Mouse (Mus musculus): ENCODE measurements around the gene Gal3st1.
"Not testable (repeated sequence)": the region's sequence is repeated elsewhere in the genome, so short reads cannot be mapped to it uniquely, and the experiment has no call there.

The Gal3st1 gene

DNA sequence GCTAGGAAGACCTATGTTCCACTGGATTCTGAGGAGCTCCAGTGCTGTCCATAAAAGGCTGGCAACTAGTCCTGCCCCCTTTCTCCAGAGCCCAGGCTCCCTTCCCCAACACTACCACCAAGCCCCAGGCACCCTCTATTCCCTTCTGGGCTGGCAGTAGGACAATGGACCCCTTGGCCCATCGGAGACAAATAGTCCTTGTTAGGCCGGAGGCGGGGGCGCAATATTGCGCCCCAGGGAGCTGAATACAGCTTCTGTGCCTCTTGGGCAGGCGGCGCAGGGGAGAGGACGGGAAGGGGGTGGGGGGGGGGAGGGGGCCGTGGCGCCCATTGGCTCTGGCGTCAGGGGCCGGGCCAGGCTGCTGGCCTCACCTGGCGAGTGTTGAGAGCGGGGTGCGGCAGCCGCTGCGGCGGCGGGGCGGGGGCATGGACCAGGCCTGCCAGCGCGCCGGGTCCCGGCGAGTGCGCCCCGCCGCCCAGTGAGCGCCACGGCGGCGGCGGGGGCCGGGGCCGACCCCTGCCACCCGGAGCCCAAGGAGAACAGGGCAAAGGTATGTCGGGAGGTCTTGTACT lies at the start of gene Gal3st1:
Gal3st1 (plus strand) TSS at position 346 of the 572 bp plus-strand sequence.
- DNase-seq (ENCODE audit: extremely low spot score, low read depth, low spot score): no peak

DNA sequence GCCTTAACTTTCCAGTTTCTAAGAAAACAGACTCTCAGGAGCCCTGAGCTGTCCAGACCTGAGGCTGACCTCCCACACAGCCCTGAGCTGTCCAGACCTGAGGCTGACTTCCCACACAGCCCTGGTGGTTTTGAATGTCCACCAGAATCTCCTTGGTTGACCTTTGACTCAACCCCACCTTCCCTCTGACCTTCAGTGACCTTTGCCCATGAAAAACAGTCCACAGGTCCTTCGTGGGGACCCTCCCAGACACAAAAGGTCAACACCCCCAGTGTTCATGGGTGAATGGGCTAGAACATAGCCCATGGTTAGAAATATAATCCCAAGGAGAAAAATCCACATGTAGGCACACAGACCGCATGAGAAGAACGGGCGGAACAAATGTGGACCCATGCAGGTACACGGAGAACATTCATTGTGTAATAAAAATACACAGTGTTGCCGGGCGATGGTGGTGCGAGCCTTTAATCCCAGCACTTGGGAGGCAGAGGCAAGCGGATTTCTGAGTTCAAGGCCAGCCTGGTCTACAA lies 49.6 kb upstream of the Gal3st1 start:
- no peak for DNase-seq (ENCODE audit: extremely low spot score, low read depth, low spot score)

DNA sequence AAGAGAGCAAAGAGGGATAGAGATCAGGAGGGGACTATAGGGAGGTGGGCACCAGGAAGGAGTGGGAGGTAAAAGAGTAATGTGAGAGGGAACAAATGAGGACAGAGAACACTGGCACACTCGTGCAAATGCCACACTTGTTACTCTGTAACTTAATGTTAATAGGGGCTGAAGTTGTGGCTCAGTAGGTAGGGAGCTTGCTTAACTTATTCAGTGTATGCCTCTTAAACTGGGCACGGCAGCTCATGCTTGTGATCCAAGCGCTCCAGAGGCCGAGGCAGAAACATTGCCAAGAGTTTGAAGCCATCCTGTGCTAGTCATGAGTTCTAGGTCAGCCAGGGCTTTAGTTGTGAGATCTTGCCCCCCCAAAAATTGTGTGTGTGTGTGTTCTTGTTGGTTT lies 48.3 kb upstream of the Gal3st1 start:
- DNase-seq (ENCODE audit: extremely low spot score, low read depth, low spot score): no peak

DNA sequence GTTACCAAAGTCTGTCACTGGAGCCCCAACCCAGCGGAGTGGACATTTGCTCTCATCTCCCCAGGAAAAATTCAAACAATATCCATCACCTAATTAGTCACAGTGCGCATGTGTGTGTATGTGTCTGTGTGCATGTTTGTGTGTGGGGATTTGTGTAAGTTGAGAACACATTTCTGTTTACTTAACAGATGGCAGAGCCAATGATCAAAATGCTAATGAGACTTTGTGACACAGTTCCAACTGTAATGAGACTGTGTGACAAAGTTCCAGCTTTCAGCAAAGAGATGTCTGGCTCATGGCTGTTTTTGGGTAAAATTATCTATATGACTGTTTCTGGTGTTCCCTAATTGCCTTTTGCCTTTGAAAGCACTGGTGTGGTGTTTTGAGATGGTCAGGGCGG lies 47.1 kb upstream of the Gal3st1 start:
- DNase-seq (ENCODE audit: extremely low spot score, low read depth, low spot score): no peak

DNA sequence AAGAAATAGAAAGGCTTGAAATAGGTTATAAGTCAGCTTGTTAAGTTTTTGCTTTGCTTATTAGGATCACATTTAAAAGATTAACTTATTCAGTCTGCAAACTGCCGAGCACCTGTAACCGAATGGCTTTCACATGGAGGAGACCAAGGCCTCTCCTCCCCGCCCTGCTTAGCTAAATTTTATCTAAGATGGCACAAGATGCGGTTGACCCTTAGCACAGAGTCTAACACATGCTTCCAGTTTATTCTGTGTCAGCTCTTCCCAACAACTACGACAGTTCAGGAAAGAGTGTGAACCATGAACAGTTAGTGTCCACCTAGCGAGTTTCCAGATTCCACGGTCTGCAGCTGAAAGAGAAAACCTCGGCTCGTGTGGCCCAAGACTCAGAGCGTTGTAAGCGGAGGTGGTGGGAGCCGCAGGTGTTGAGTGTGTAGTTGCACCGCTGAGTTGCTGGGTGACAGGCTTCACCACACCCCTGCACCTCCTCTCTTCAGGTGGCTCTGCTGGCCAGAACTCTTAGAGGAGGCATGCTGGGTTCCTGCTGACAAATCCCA lies 46.0 kb upstream of the Gal3st1 start:
- DNase-seq (ENCODE audit: extremely low spot score, low read depth, low spot score): no peak

DNA sequence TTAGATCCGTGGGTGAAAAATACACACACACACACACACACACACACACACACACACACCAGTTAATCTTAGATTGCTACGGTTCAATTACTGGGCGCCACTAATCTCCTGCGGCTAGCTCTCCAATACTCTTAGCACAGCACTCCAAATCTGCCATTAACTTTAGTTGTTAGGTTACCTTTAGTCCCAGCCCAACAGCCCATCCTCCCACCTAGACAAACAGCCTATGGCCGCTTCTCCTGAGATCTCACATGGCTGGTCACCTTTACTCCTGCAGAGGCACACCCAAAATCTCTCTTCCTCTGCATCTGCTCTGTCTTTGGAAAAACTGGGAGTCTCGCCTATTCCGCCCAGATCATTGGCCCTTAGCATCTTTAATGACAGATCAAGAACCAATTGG lies 42.1 kb upstream of the Gal3st1 start:
- no peak for DNase-seq (ENCODE audit: extremely low spot score, low read depth, low spot score)

DNA sequence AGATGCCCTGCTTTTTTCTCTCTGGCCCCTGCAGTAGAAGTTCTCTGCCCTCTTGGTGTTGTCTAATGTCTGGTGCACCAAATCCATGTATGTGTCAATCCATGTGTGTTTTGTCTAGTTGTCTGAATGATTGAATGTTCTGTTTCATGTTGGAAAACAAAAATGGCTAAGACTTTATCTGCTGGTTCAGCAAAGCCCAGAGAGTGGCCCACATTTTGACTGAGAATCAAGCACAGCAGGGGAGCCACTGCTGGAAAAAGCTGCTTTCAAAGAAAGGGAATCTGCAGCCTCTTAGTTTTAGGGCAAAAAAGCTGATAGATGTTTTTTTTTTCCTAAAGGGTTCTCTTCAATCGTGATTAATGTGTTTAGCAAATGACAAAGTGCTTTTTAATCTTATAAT lies 37.0 kb upstream of the Gal3st1 start:
- DNase-seq (ENCODE audit: extremely low spot score, low read depth, low spot score): no peak

DNA sequence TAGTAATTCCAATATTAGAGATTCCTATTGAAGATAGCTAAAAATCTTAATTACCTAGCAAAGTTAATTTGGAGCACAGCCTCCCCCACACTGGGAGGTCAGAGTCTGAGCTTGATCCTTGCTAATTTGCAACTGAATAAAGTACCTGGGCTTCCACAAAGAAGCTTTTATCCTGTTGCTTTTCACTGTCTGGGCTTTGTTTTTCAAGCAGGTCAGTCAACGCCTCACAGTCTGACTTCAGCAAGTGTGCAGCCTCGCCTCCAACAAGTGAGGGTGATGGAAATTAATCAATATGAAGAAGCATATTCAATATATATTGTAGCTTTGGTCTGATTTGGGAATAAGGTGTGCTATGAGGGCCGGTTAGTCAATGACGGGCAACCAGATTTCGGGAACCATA lies 28.6 kb upstream of the Gal3st1 start:
- not testable (repeated sequence) for DNase-seq (ENCODE audit: extremely low spot score, low read depth, low spot score)

DNA sequence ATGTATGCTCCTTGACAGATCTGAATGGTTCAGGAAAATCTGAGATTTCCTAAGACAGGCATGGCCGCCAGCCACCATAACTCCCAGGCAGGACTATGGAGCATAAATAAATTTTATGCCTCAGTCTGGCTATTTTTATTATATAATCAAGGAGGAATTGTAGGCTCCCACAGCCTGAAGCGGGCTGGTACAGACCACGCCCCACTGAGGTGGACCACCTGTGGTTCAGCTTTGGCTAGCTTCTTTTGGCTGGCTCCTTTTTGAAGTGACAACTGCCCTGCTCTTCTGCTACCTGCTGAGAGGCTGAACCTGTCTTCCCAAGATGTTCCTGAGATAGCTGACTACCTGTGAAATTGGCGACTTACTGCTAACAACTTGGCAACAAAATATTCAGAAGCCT lies 28.1 kb upstream of the Gal3st1 start:
- DNase-seq (ENCODE audit: extremely low spot score, low read depth, low spot score): not testable (repeated sequence)

DNA sequence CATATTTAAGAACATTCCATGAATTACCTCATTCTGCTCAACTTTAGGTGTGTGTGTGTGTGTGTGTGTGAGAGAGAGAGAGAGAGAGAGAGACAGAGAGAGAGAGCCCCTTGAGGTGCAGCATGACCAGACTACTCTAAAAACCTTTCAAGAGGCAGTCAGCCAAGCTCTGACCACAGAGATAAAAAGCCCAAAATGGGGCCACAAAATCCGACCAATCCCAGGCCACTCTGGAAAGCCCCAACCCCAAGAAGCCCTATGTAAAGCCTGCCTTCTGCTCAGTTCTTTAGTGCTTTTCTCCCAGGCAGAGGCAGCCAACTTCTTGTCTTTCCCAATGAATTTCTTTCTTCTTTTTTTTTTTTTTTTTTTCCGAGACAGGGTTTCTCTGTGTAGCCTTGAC lies 22.5 kb upstream of the Gal3st1 start:
- DNase-seq (ENCODE audit: extremely low spot score, low read depth, low spot score): no peak

DNA sequence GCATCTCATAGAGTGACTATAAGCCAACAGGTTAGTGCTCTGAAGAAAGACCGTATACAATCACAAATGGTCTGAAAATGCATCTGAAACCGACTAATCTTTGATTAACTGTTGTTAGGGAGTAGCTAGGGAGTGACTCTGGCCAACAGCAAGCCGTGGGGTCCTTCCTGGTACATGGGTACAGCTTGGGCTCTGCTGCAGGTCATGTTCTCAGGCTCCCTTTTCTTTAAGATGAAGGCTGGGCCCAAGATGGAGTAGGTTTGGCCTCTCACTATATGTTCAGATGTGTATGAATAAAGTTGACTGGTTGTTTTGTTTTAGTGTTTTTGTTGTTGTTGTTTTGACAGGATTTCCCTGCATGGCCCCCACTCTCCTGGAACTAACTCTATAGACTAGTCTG lies 21.7 kb upstream of the Gal3st1 start:
- no peak for DNase-seq (ENCODE audit: extremely low spot score, low read depth, low spot score)

DNA sequence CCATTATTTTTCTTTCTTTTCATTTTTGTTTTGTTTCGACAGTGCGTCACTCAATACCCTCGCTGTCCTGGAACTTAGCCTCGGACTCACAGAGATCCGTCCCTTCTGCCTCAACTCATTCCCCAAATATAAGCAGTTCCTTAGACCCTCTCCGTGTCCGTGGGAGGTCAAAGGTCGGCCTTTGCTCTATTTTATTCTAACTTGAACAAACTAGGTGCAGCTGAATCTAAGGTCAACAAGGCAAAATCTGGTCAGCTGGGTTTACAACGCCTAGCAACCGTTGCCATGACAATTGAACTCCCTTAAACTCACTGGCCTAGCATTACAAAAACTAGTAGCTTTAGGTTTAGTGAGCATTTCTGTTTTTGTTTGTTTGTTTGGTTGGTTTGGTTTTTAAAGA lies 20.3 kb upstream of the Gal3st1 start:
- DNase-seq (ENCODE audit: extremely low spot score, low read depth, low spot score): no peak

DNA sequence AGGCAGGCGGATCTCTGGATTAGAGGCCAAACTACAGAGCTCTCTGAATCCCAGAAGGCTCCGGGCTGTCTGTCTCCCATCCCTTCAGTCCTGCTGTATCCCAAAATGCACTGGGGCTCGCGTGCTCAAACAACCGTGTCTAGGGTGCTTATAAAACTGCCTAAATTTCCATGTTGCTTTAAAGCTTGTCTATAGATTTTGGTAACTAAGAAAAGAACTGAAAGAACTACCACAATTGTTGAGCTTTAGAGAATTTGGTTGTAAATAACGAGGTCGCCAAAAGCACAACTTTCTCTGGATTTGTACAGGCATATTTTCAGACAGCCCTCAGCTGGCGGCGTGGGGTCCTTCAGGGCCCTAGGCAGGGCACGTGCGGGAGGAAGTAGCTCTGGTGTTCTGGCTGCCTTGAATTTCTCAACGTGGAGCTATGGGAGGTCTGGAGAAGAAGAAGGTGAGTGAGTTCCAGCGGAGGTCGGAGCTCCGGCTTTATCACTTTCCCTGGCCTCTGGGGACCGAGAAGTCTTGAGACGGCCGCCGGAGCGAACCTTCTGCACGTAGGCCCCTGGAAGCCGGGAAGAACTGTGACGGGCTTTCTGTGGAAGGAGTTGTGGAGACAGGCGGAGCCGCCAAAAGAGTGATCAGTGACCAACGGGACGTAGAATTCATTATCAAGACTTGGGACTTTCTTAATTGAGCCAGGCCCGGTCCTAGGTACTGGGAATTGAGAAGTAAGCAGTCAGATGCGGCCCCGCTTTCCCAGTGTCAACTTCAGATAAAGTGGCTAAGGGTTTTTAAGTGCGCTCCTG lies 19.6 kb upstream of the Gal3st1 start, which contains the start of gene Pes1:
Pes1 (plus strand) TSS at position 366 of the 806 bp plus-strand sequence.
- peak; percentile 97 for DNase-seq (ENCODE audit: extremely low spot score, low read depth, low spot score)

DNA sequence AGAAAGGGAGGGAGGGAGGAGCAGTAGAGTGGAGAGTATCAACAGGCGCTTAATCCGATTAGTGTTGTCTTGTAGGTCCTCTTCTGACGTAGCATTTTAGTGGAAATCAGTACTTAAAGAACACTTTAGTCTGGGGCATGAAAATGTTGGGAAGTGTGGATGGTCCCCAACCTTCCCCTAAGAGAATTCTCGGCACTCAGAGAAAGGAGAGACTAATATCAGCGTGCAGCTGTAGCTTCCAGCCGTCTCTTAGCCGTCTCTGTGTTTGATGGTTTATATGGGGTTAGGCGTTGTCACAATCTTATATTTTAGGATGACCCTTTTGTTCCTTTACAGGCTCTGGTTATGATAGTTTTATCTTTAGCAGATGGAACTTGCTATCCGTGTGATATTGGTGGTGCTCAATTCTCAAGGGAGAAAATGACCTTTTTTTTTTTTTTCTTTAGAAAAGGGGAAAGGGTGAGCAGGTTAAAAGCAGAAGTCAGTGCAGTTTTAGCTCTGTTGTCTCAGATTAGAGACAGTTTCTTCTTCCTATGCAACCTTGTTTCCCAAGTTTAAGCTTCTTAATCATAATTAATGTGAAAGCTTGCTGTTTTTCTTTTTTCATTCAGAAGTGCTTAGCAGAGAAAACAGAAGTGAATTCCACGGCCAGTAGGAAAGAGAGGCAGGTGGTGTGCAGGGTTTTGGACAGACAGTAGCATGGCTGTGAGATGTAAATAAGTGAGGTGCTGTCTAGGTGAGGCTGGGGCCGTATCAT lies 18.8 kb upstream of the Gal3st1 start:
- no peak for DNase-seq (ENCODE audit: extremely low spot score, low read depth, low spot score)

DNA sequence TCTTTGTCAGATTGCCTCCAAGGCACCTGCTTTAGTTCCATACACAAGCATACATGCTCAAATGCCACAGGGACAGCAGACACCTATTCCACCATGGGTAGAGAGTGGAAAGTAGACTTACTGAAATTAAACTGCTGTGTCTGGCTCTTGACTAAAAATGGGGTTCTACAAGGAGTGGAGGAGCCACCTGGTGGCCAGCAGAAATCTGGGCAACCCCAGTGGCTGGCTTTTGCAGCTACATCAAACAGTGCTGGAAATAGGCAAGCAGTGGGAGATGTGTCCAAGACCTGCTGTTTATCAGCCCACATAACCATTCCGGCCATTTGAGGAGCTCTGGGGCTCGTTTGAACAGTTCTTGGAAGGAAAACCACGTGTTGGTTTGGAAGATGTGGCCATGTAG lies 13.6 kb upstream of the Gal3st1 start:
- DNase-seq (ENCODE audit: extremely low spot score, low read depth, low spot score): no peak

DNA sequence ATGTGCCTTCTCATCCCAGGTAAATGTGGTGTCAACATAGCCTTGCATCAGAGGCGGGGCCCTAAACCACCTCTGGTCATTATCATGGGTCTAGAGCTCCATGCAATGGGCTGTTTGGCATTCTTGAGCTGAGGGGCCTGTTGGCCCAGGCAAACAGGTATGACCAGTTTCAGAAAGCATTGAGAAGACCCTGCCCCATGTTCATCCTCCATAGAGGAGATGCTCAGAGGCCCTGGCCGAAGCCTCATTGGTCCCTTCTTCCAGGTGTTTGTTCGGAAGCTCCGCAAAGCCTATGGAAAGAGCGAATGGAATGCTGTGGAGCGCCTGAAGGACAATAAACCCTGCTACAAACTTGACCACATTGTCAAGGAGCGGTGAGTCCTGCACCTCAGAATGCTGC lies 13.1 kb upstream of the Gal3st1 start:
- DNase-seq (ENCODE audit: extremely low spot score, low read depth, low spot score): no peak

DNA sequence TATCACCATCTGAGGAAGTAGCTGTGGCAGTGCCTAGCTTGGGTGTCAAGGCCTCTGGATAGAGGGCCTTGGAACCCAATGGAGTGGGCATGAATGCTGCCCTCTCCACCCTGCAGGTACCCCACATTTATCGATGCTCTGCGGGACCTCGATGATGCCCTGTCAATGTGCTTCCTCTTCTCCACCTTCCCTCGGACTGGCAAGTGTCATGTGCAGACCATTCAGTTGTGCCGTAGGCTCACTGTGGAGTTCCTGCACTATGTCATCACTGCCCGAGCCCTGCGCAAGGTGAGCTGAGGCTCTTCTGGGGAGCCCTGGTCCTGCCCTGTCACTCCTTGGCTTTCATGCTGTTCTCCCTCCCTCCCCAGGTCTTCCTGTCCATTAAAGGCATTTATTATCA lies 10.4 kb upstream of the Gal3st1 start:
- no peak for DNase-seq (ENCODE audit: extremely low spot score, low read depth, low spot score)

DNA sequence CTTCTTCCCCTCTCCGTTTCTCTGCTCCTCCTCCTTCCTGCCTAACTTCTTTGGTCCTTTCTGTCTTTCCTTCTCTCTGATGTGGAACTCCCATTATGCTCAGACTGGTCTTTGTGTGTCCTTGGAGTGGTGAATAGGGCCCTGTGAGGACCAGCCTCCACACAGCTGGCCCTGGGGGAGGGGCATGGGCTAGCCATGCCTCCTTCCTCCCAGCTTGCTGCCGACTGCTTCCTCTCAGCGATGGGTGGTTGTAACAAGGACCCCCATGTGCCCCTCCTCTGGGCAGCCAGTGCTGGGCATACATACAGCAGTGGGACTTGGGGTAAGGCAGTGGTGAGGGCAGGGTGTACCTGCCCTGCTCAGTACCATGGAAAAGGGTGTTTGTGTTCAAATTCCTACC lies 9.1 kb upstream of the Gal3st1 start:
- no peak for DNase-seq (ENCODE audit: extremely low spot score, low read depth, low spot score)

DNA sequence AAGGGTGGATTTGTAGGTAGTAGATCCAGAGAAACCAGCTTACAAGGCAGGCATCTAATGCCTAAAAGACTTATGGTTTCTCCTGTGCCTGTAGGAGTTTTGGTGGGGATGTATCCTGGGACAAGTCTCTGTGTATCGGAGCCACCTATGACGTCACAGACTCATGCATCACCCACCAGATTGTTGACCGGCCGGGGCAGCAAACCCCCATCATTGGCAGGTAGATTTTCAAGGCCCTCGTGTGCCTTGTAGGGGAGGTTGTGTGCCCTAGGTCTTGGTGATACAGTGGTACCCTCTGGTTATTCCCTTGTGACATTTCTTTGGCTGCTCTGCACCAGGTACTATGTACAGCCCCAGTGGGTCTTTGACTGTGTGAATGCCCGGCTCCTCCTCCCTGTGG lies 6.8 kb upstream of the Gal3st1 start, which contains the start of gene 4930556J24Rik:
4930556J24Rik (minus strand) TSS at position 101 of the 400 bp plus-strand sequence.
- DNase-seq (ENCODE audit: extremely low spot score, low read depth, low spot score): no peak

DNA sequence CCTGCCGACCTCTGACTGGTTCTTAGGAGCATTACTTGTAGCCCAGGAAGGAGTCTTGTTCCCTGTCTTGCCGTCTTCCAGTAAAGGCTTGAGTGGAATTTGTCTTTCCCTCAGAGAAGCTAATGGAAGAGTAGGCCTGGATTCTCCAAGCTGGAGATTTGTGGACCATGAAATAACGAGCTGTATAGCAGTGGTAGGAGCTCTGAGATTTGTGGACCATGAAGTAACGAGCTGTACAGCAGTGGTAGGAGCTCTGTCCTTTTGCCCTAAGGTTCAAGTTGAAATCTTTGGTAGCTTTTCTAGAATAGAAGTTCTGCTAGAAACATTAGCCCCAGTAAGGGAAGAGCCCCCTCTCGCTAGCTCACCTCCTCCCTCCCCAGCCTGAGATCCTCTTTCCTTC lies 5.0 kb upstream of the Gal3st1 start:
- DNase-seq (ENCODE audit: extremely low spot score, low read depth, low spot score): no peak

DNA sequence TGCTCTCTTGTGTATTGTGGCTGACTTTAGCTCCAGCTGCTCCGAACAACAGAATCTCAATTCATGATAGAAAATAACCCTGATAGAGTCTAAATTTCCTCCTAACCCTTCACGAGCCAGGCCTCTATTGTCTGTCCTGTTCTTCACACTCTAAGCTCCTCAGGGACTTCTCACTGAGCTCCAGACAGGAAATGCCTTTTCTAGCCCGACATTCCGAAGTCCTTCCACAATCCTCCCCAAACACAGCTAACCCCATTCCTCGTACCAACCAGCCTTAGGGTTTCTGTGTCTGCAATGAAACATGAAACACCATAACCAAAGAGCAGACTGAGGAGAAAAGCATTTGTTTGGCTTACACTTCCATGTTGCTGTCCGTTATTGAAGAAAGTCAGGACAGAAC lies 1.9 kb upstream of the Gal3st1 start:
- no peak for DNase-seq (ENCODE audit: extremely low spot score, low read depth, low spot score)
